Mouse (Mus musculus) inflammation-experienced regulatory T-cells, adult 6 months (primary cell): ENCODE results near the gene Mtr. TPM values are rescaled to one million over a fixed set of nuclear protein-coding genes. Genes with fewer than 3 reads are reported as not detected.
A peak's percentile ranks its signal among the peaks of the same experiment; 100 is the strongest.

Source experiments
- ATAC-seq: one replicate; pipeline ENCODE4 v1.8.0; 2017
- polyA plus RNA-seq, 3 experiments: library from polyadenylated mRNA; unstranded; fragments of 100-300 nt; shearing (Covaris generic); gene quantifications; one replicate each; pipeline ENCODE4 v1.2.1; 2017

Gene Mtr
- polyA plus RNA-seq, 3 experiments from 2014 or later: 17.2 to 24.3 (median 20.9) TPM

DNA sequence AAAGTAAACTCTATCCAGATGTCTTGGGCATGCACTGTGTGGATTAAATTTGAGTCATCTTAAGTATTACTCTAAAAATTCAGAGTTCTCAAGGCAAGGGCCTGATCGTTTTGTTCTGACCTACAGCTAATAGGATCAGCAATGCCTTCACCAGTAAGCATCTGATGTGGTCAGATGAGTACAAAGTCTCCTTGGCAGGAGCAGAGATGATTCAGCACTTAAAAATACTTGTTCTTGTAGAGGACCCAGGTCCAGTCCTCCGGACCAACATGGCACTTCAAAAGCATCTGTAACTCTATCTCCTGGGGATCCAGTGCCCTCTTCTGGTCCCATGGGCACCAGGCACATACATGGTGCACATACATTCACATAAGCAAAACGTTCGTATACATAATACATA, 25.8 kb downstream of the Mtr start:
- no peak for ATAC-seq

DNA sequence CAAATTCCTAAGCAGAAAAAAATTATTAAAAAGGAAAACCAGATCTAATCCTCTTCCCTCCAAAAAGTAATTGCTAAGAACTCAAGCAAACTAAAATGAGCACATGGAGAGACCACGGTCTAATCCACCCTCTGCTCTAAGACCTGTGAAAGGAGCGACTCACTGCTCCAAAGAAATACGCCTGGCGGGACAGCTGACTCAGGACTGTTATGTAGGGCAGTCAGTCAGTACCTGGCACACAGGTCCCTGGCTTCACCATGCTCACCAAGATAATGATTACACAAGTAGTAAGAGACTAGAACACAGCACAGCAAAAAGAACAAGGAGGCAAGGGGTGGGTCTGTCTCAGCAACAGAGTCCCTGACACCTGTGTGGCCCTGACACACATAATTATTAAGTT, 29.7 kb downstream of the Mtr start:
- ATAC-seq: no peak

DNA sequence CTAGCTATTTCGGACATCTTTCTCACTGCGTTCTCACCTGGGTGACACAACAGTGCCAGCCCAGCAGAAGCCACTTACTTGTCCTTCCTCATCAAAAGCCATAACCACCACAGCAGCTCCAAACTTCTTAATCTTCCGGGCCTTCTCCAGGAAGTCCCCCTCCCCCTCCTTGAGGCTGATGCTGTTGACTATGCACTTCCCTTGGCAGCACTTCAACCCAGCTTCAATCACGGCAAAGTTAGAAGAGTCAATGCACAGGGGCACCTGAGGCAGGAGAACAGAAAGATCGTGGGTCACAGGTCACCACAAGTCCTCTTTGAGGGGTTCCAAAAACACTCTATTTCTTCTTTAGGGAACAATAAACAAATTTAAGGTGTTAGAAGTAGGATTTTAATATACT, 30.3 kb downstream of the Mtr start:
- no peak for ATAC-seq

DNA sequence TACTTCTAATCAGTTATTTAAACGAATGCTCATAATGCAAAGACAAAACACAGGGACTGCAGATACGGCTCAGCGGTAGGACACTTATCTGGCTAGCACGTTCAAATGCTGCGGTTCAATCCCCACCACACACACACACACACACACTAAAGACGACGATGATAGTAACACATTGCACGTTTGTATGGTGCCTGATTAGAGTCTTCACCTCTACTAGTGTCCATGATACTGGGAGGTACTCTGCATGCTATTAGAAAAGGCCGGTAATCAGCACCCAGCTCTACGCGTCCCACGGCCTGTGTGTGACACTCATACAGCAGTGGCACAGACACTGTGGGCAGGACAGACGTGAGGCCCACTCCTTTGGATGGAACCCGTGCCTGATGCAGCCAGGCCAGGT, 39.3 kb downstream of the Mtr start:
- ATAC-seq: no peak

DNA sequence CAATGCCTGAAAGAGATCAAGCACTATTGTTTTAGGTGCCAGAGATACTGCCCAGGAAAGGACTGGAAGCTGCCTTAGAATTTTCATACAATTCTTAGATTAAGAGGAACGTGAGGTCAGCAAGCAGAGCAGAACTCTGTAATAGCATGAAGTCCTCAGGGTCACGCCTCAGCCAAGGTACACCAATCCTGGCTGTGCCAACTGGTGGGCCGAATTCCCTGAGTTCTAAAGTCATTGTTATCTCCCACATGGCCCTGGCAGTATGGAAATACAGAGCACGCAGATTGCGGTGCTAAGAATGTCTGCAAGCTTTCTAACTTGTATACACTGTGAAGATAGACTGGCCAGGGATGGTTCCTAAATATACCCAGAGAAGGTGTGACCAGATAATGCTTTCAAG, 43.0 kb downstream of the Mtr start:
- ATAC-seq: no peak

DNA sequence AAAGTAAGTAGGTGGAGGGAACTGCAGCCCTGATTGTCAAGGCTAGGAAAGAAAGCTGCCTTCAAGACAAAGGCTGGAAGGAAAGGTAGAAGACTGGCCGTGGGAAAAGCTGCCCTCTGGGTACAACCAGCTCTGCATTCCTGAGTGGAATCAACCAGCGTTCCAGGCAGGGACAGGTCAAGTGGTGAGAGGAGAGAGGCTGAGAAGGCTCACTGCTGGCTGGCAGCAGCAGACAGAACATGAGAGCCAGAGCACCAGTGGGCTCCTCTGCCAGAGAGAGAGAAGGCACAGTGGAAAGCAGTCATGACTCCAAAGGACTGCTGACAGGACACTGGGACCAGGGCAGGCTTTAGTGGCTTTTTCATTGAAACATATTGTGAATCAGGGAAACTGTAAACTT, 46.9 kb downstream of the Mtr start:
- ATAC-seq: no peak

DNA sequence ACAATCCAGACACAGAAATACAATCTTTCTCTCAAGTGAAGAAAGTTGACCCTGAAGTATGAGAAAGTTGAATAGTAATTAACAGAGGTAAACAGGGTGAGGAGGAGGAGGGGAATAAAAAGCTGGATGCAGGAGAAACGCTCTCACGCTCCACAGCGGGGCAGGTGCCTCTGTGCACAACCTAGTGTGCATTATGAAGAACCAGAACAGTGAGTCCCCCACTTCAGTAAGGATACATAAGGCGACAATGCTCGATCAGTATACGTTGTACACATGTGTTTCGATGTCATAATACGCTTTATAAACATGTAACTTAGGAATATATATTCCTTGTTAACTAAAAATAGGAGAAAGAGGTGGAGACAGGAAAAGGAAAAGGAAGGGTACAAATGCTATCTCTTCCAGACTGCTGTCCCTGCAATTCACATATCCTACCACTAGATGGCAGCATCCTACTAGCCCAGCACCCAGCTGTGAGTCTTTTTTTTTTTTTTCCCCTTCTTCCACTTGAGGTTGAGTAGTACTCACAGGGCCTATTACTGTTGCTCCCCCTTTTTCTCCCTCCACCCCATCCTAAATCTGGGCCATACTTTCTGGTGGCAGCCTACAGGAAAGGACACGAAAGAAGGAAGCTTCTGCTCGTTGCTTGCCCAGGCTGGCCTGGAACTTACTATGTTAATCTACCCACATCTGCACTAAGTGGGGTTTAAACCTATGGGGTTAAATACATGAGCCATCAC, 47.7 kb downstream of the Mtr start:
- ATAC-seq: peak; percentile 72

DNA sequence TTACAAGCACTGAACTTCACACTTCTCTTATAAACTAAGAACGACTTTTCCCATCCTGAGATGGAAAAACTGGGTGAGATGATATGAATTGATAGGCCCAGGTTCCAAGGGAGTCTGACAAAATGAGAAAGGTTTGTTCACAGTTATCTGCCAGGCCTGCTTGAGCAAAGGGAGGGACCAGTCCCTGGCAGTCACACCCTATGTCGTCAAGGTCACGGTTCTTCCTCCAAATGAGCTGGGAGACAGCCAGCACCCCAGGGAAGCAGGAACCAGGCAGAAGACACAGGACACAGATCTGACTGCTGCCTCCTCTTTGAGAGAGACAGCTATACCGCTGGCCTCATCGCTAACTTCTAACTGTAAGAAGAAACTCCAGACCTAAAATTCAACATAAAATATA, 57.5 kb downstream of the Mtr start:
- no peak for ATAC-seq

DNA sequence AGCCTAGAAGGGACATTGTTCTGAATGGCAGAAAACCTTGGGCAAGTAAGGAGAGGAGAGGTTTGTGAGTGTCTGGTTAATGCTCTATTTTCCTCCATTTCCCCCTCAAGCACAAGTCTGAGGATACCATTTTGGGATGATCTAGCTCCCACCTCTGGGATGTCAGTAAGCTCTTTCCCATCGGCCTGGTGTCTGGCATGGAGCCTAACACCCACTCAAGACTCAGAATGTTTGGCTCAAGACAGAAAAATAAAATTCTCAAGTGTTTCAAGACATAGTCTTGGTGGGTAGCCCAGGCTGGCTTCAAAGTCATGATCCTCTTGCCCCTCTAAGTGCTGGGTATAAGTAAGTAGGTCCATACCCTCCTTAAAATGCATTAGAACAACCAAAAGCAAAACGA, 59.4 kb downstream of the Mtr start:
- ATAC-seq: no peak

DNA sequence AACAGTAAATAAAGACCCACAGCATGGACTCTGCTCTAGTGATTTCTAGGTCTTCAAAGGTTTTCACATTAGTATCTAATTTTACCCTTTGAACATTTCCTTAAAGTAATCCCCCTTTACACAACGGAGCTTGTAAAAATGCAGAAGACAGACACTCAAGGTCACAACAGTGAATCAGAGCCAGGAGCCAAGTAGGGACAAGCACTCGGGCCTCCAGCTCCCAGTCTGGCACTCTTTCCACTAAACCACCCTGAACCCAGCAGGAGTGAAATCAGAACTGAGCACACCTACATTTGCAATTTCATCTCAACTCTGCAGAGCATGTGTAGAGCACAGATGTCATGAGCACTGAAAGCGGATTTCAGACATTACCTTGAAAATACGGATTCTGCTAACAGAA, 61.1 kb downstream of the Mtr start:
- no peak for ATAC-seq

DNA sequence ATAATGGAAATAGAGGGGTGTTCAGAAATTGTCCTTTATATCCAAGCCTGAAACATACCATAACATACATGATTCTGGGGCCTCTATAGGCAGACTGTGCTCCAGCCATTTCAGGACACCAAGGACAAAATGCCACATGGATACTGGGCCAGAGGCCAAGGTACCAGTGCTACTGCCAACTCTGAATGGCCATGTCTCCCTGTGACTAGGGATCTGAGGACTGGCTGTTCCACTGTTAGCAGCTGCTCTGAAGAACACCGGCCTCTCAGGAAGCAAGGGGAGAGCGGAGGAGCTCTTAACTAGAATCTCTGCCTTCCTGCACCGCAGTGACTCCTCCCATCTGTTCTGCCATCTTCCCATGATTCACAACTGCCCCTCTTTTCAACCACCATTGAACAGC, 61.9 kb downstream of the Mtr start:
- ATAC-seq: no peak

DNA sequence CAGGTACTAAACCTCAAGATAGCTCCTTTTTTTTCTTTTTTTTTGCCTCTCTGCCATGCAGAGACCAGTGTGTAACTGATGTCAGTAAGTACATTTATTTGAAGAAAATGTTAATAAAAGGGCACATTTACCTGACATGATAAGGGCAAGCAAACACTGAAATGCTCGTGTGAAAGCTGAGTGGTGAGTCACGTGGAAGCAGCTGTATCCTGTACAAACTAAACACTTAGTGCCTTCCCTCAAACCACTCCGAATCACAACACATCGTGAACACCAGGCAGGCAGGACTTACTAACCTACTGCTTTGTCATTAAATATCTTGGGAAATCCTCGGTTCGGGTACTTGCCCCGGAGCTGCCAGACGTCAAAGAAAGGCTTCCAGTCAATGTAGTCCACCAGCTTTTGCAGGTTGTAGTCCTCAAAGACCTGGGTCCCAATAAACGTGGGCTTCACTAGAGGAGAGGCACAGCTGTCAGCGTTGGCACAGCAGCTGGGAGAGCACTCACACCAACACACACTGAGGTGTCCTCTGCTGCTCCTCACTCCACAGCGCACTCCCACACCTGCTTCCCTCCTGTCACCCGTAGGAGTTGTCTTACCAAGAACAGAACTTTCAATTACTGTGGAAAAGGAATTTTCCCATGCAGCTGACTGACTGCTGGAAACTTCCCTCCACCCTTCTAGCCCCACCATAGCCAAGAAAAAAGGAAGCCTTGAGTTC, 62.8 kb downstream of the Mtr start:
- no peak for ATAC-seq

DNA sequence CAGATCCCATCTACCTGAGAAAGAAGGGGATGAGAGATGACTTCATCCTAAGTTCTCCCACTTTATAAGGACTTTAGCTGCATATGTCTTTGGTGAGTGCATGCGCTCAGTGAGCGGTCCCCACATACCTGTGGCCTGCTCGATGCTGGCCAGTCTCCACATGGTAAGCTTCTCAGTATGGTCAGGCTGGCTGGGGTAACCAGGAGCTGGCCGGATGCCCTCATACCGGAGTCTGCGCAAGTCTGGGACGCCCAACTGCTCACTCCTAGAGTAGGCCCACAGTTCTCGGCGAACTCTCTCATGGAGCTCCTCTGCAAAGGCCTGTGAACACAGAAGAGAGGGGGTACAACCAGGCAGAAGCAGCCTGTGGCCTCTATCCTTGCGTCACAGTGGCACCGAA, 68.7 kb downstream of the Mtr start:
- no peak for ATAC-seq

DNA sequence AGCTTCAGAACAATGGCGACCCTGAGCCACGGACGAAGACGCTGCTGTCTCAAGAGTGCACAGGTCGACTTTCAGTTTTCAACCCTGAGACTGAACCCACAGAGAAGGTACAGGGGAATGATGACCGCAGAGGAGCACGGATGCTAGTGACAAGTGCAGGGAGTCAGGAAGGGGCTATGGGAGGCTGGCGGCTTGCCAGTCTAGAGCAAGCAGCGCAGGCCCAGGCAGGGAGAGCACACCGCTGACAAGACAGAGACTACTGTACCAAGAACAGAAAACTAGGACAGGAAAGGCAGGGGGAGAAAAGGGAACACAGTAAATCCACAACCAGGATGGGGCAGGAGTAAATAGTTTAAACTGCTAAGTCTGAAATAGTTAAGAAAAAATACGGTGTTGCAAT, 69.1 kb downstream of the Mtr start:
- no peak for ATAC-seq

DNA sequence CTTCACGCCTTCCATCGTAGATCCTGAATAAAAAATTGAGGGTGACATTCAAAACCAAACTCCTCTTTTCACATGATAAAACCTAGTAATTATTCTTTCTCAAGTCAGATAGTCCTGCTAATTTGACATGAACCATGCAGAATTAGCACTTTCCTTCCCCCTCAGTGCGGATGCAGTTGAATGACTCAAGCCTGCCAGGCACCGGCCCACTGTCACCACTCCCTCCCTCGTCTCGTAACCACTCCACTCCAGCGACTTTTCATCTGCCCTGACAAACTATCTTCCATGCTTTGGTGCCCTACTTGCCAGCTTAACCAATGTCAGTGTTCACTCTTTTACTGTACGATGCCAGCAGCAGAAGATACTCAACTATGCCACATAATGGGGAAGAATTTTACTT, 78.4 kb downstream of the Mtr start:
- no peak for ATAC-seq

DNA sequence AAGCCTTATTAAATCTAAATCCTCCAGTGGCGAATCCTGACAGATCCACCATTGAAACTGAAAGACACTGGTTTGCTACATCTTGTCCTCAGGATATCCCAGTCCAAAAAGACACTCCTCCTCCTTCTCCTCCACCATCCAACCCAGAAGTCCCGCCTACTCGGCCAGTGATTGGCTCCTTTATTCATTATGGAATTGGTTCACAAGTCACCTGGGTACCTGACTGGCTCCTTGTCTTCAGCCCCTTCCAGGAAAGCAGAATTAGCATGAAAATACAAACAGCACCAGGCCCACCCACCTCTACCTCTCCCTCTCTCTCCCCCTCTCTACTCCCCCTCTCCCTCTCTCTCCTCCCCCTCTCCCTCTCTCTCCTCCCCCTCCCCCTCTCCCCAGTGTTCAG, 81.2 kb downstream of the Mtr start:
- ATAC-seq: no peak

DNA sequence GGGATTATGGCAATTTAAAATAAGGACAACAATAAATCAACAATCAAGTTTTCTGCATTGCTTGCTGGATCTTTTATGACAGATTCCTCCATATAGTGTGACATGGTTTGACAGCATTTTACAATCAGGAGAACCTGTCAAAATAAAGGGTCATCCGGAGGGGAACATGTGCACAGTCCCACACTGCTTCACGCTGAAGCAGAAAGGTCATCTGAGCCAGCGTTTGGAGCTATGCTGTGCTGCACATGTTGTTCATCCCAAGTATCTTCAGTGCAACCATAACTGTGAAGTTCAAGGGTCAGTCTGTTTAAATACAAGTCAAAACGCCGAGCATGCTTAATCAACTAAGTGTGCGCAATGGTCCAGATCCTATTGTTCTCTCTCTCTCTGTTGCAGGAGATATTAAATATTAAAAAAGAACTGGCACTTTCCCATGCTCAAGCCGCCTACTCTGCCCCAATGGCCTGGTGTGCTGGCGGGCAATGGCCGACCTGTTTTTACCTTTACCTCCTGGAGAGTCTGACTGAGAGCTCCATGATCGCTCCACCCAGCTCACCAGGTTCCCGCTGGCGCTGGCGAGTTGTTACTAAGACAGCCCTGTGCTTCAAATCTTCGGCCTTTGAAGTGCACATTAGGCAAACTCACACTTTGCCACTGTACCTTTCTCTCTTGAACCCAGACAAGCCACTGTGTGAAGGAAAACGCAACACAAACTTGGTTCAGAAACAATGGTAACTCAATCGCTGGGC, 81.8 kb downstream of the Mtr start:
- no peak for ATAC-seq

DNA sequence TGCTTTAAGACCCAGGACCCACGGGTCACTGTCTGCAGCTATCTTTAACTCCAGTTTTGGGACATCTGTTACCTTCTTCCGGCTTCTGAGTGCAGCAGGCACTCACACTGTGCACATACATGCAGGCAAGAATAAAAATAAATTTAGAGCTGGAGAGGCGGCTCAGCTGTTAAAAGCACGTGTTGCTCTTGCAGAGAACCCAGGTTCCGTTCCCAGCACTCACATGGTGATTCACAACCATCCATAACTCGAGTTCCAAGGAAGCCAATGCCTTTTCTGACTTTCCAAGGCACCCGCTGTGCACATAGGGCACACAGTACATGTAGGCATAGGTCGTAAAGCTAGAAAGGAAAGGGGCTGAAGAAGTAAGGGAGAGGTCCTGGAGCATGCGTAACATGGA, 90.6 kb downstream of the Mtr start:
- no peak for ATAC-seq

DNA sequence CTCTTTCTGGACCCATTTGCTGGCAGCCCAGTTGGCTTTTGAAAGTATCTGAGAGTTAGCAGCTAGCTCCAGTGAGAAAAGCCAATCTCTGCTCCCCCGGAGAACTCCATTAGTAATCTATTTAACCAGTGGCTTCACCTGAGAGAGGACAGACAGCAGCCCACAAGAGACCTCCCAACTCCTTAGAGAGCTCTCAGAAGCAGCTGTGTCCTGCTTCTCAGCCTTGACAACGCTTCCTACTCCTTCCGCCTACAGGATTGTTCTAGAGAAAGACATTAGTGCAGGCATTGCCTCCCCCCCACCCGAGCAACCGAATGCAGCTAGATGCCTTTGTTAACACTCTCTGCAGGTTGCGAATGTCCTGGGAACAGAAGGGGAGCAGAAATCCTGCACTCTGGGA, 91.5 kb downstream of the Mtr start:
- no peak for ATAC-seq

DNA sequence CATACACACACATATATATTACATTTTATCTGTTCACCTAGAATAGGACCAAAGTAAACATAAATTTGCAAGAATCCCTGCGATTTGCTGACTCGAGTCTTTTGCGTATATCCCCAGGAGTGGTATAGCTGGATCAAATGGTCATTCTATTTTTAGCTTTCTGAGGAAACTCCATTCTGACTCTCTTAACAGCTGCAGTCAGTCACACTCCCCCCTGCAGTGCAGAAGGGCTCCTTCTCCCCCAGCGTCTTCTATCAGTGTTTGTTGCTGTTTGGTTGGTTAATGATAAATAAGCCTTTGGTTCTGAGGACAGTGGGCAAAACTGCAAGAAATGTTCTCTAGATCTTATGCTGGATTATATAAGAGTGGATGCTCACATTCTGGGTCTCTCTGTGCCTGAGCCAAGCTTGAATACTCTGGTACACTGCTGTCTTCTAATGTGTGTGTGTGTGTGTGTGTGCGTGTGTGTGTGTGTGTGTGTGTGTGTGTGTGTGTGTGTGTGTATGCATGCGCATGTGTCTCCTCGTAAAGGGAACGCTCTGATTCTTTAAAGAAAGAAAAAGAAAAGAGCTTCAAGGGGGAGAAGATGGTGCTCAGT, 92.4 kb downstream of the Mtr start:
- ATAC-seq: no peak

DNA sequence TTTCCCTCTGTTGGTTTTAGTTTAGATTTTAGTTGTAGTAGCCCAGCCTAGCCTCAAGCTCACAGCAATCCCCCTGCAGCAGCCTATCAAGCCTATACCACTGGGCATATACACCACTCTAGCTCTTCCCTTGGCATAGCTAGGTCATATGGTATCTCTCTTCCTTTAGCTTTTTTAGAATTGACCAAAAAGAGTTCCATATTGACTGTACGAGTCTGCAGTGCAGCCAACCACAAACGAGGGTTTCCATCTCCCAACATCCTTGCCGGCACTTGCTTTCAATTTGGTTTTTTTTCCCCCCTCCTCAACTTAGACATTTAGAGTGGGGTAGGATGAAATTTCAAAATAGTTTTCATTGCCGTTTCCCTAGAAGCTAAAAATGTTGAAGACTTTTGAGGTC, 95.5 kb downstream of the Mtr start:
- no peak for ATAC-seq

DNA sequence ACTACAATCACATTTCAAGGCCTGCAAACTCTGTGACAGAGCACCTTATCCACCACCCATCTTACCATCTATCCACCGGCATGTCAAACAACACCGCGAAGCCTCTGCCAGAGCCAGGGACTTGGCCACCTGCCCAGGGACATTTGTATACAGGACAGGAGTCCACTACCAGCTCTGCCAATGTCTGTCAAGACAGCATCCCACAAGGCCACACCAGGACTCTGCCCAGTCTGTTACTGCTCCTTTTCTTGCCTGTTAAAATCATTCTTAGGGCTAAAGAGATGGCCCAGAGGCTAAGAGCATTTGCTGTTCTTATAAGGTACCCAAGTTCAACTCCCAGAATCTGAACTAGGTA, 97.8 kb downstream of the Mtr start:
- ATAC-seq: no peak

DNA sequence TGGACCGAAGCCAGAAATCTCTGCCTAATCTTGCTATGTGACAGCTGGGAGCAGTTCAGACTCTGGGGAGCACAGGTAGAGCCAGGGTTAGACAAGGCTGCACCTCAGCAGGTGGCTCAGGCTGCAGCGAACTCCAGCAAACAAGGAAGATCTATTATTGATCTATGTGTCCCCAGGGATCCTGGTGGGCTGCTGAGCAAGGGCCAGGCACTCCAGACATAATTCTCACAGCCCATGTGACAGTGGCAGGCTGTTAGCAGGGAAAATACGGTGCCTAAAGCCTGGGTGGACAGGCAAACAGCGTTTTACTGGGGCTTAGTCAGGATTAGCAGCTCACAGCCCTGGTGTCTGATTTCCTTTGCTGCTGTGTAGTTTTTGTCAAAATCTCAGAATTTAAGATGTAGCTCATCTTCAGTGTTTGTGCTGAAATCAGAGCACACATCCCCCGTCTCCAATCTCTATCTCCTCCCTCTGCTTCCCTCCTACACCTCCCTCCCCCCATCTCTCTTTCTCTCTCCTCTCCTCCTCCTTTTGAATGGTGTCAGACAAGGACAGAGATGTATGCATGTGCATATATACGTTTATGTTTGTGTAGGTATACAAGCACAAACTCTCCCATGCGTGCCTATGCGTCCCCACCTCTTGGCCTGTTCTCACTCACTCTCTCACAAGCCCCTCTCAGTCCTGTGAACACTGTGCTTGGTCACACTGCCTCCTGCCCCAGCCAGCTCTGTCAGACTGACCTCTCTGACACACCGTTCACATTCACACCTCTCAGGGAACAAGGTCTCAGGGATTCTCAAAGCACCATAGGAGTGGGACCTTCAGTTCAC, 98.4 kb downstream of the Mtr start:
- ATAC-seq: no peak
